Mouse (Mus musculus): ENCODE measurements around the gene Olfr1537. TPM values are rescaled to one million over a fixed set of nuclear protein-coding genes. Genes with fewer than 3 reads are reported as not detected.

The Olfr1537 gene
- not detected in 2 replicates for polyA plus RNA-seq (2016; fragmentation: Nextera tagmentation; extraction: Ambion mirVana)

GRCm38 (mm10) chr9:39249894-39250293 lies at the start of gene Olfr1537:
Olfr1537 (minus strand) TSS chr9:39249994.
- Histone ChIP-seq H3K27ac (no peak within 1 kb of the TSS), H3K27me3 (no peaks in the 10 kb centered on the region), H3K4me3 (replicated peaks) (no peak within 1 kb of the TSS), H3K4me2 (no peak within 1 kb of the TSS), H3K9ac (no peak within 1 kb of the TSS), H3K4me1 (no peaks in the 10 kb centered on the region), H3K9me3 (no peaks in the 10 kb centered on the region), H3K36me3 (replicated peaks) (no peaks in the 10 kb centered on the region)
- ATAC-seq (ENCODE audit: low FRiP score), result no peak
- WGBS, result 61% methylated on average over 1 of the region's 1 CpGs

- no peaks in the 10 kb centered on the region for H3K9me3 ChIP-seq
These were observed 37.3 kb upstream of the Olfr1537 start for GRCm38 (mm10) chr9:39287136-39287535.

GRCm38 (mm10) chr9:39276718-39277117 lies 26.9 kb upstream of the Olfr1537 start, which contains the start of gene Olfr945:
Olfr945 (minus strand) TSS chr9:39276818.
- no peak within 1 kb of the TSS for H3K4me3 ChIP-seq (replicated peaks)
- H3K27me3 ChIP-seq, result no peaks in the 10 kb centered on the region
- H3K27ac ChIP-seq, result no peak within 1 kb of the TSS
- H3K9me3 ChIP-seq, result no peaks in the 10 kb centered on the region
- ATAC-seq (ENCODE audit: low FRiP score), result no peak
- H3K4me2 ChIP-seq, result no peak within 1 kb of the TSS
- H3K36me3 ChIP-seq (replicated peaks), result no peaks in the 10 kb centered on the region
- 86% methylated on average over 3 of the region's 3 CpGs for WGBS
- no peak within 1 kb of the TSS for H3K9ac ChIP-seq
- no peaks in the 10 kb centered on the region for H3K4me1 ChIP-seq

More at GRCm38 (mm10) chr9:39287136-39287535, 37.3 kb upstream of the Olfr1537 start:
- H3K27ac ChIP-seq, result no peak overlapping the region
- no peak overlapping the region for H3K4me2 ChIP-seq
- H3K27me3 ChIP-seq, result no peaks in the 10 kb centered on the region
- WGBS, result 84% methylated on average over 2 of the region's 2 CpGs
- H3K36me3 ChIP-seq (replicated peaks), result no peaks in the 10 kb centered on the region
- H3K4me1 ChIP-seq, result no peaks in the 10 kb centered on the region
- no peak overlapping the region for H3K4me3 ChIP-seq (replicated peaks)
- no peak for ATAC-seq (ENCODE audit: low FRiP score)
- no peak overlapping the region for H3K9ac ChIP-seq

GRCm38 (mm10) chr9:39201620-39202019 lies 48.2 kb downstream of the Olfr1537 start, which contains the start of gene Olfr944:
Olfr944 (plus strand) TSS chr9:39201920.
- Histone ChIP-seq H3K4me2 (no peak within 1 kb of the TSS), H3K4me3 (replicated peaks) (no peak within 1 kb of the TSS), H3K9me3 (no peaks in the 10 kb centered on the region), H3K36me3 (replicated peaks) (no peaks in the 10 kb centered on the region), H3K27ac (no peak within 1 kb of the TSS), H3K27me3 (no peaks in the 10 kb centered on the region), H3K4me1 (no peaks in the 10 kb centered on the region), H3K9ac (no peak within 1 kb of the TSS)
- no peak for ATAC-seq (ENCODE audit: low FRiP score)

Other genes with a start within 250 kb of the Olfr1537 start
- not detected in 2 replicates for gene Olfr146, start 226.6 kb downstream of the Olfr1537 start, polyA plus RNA-seq (2016; fragmentation: Nextera tagmentation; extraction: Ambion mirVana)
- gene Olfr937, start 185.0 kb downstream of the Olfr1537 start, polyA plus RNA-seq (2016; fragmentation: Nextera tagmentation; extraction: Ambion mirVana), result not detected in 2 replicates
- gene Olfr938, start 171.1 kb downstream of the Olfr1537 start, polyA plus RNA-seq (2016; fragmentation: Nextera tagmentation; extraction: Ambion mirVana), result not detected in 2 replicates
- not detected in 2 replicates for gene Olfr27, start 121.9 kb downstream of the Olfr1537 start, polyA plus RNA-seq (2016; fragmentation: Nextera tagmentation; extraction: Ambion mirVana)
- gene Olfr943, start 83.7 kb downstream of the Olfr1537 start, polyA plus RNA-seq (2016; fragmentation: Nextera tagmentation; extraction: Ambion mirVana), result not detected in 2 replicates
- not detected in 2 replicates for gene Olfr944, start 48.1 kb downstream of the Olfr1537 start, polyA plus RNA-seq (2016; fragmentation: Nextera tagmentation; extraction: Ambion mirVana)
- gene Olfr945, start 26.8 kb upstream of the Olfr1537 start, polyA plus RNA-seq (2016; fragmentation: Nextera tagmentation; extraction: Ambion mirVana), result not detected in 2 replicates
- gene Olfr948, start 76.1 kb upstream of the Olfr1537 start, polyA plus RNA-seq (2016; fragmentation: Nextera tagmentation; extraction: Ambion mirVana), result not detected in 2 replicates
- gene Olfr951, start 137.4 kb upstream of the Olfr1537 start, polyA plus RNA-seq (2016; fragmentation: Nextera tagmentation; extraction: Ambion mirVana), result not detected in 2 replicates
- gene Olfr952, start 177.2 kb upstream of the Olfr1537 start, polyA plus RNA-seq (2016; fragmentation: Nextera tagmentation; extraction: Ambion mirVana), result not detected in 2 replicates
- gene Olfr954, start 206.7 kb upstream of the Olfr1537 start, polyA plus RNA-seq (2016; fragmentation: Nextera tagmentation; extraction: Ambion mirVana), result not detected in 2 replicates
- not detected in 2 replicates for gene Olfr955, start 221.9 kb upstream of the Olfr1537 start, polyA plus RNA-seq (2016; fragmentation: Nextera tagmentation; extraction: Ambion mirVana)
- not detected in 2 replicates for gene Olfr44, start 244.0 kb upstream of the Olfr1537 start, polyA plus RNA-seq (2016; fragmentation: Nextera tagmentation; extraction: Ambion mirVana)